ENCODE assay signal across 8 mouse cellular contexts in the genomic region with DNA sequence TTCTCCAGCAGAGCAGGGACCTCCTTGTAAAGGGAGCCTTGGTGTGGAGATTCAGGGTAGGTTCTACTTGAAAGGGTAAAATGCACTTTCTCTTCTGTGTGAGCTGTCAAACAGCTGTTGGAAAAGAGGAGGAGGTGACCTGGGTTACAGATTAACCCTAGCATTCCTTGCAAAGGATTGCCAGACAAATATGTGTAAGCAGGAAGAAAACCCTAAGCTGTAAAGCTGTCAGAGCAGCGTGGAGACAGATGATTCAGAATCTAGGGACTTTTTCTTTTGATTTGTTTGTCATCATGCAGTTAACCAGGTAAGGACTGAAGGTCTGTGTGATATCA. TPM values are rescaled to one million over a fixed set of nuclear protein-coding genes. Genes with fewer than 3 reads are reported as not detected.
DNase-seq lines count a peak whose midpoint lies in the region; ATAC-seq and TF ChIP-seq lines count a peak whose summit lies in the region.

No protein-coding gene starts in this region.

- intact Hi-C loops in gastrocnemius, adult 2 months (cut with DNase I): no loop called here

- peak overlapping the region; percentile 49 for H3K4me3 ChIP-seq in forebrain, embryonic 14.5 days (ENCODE audit: low read depth, low read length)
- H3K4me3 ChIP-seq in limb, embryonic 11.5 days (ENCODE audit: low read depth, low read length): no peak overlapping the region
- H3K4me3 ChIP-seq in neural tube, embryonic 14.5 days (ENCODE audit: low read depth, low read length): peak overlapping the region; percentile 59
- no peak overlapping the region for H3K4me3 ChIP-seq in gastrocnemius, adult 2 months

- DNase-seq in kidney, adult 8-10 months: peak; percentile 20 to 28
- DNase-seq in kidney, postnatal 14 days: no peak
- DNase-seq in forebrain, embryonic 14.5 days (ENCODE audit: low spot score): no peak
- DNase-seq in limb, embryonic 11.5 days (ENCODE audit: low spot score): no peak
- DNase-seq in cerebellum, postnatal 4 days (ENCODE audit: low spot score in 2 of 2): no peak
- DNase-seq in gastrocnemius, adult 2 months: no peak

- 0 out of 2 replicates have a peak, but pooled peaks cover 3% of the 10 kb centered on the region for H3K4me1 ChIP-seq in forebrain, embryonic 14.5 days (ENCODE audit: control insufficient read depth, insufficient read depth, low read length)
- no peaks in the 10 kb centered on the region for H3K4me1 ChIP-seq in limb, embryonic 11.5 days (ENCODE audit: control insufficient read depth, insufficient read depth, low read length)
- H3K4me1 ChIP-seq in neural tube, embryonic 14.5 days (ENCODE audit: control insufficient read depth, insufficient read depth, low read length): no peaks in the 10 kb centered on the region

- no peaks in the 10 kb centered on the region for H3K36me3 ChIP-seq in forebrain, embryonic 14.5 days (ENCODE audit: control insufficient read depth, insufficient read depth, low read length)
- H3K36me3 ChIP-seq in limb, embryonic 11.5 days (ENCODE audit: control insufficient read depth, insufficient read depth, low read length): no peaks in the 10 kb centered on the region
- H3K36me3 ChIP-seq in neural tube, embryonic 14.5 days (ENCODE audit: control insufficient read depth, insufficient read depth, low read length): no peaks in the 10 kb centered on the region

- no peak for TF ChIP-seq CTCF in gastrocnemius, adult 2 months (IDR thresholded peaks at IDR 0.05)

- WGBS in forebrain, embryonic 14.5 days: 18% methylated on average over 1 of the region's 1 CpGs
- WGBS in limb, embryonic 11.5 days: 7% methylated on average over 1 of the region's 1 CpGs
- WGBS in neural tube, embryonic 14.5 days: 7% methylated on average over 1 of the region's 1 CpGs

- no peak for ATAC-seq in forebrain, embryonic 14.5 days
- ATAC-seq in limb, embryonic 11.5 days (ENCODE audit: insufficient number of reproducible peaks, low FRiP score, low TSS enrichment, low read depth): no peak
- no peak for ATAC-seq in neural tube, embryonic 14.5 days (ENCODE audit: low read depth)
- no peak for ATAC-seq in megakaryocyte-erythroid progenitor cell, adult 5-6 weeks (replicated peaks; ENCODE audit: low FRiP score, low TSS enrichment, poor library complexity, severe bottlenecking)

- no peak overlapping the region for H3K9ac ChIP-seq in forebrain, embryonic 14.5 days (ENCODE audit: low read length)
- H3K9ac ChIP-seq in limb, embryonic 11.5 days (ENCODE audit: low read length): no peak overlapping the region
- peak overlapping the region; percentile 67; the same call in 1 of the 2 replicates for H3K9ac ChIP-seq in neural tube, embryonic 14.5 days (replicated peaks; ENCODE audit: low read depth, low read length)

- no peak overlapping the region for H3K27ac ChIP-seq in forebrain, embryonic 14.5 days (ENCODE audit: low read depth, low read length)
- H3K27ac ChIP-seq in limb, embryonic 11.5 days (replicated peaks; ENCODE audit: low read depth, low read length): no peak overlapping the region
- no peak overlapping the region for H3K27ac ChIP-seq in neural tube, embryonic 14.5 days (ENCODE audit: low read depth, low read length)
- no peak overlapping the region for H3K27ac ChIP-seq in gastrocnemius, adult 2 months

- H3K4me2 ChIP-seq in forebrain, embryonic 14.5 days (ENCODE audit: low read length): peak overlapping the region; percentile 90
- peak overlapping the region; percentile 79; the same call in 1 of the 2 replicates for H3K4me2 ChIP-seq in limb, embryonic 11.5 days (ENCODE audit: low read depth, severe bottlenecking)
- peak overlapping the region; percentile 79 for H3K4me2 ChIP-seq in neural tube, embryonic 14.5 days (ENCODE audit: low read depth, low read length)

- H3K27me3 ChIP-seq in forebrain, embryonic 14.5 days (replicated peaks; ENCODE audit: control insufficient read depth, insufficient read depth, low read length): no peaks in the 10 kb centered on the region; the same call in 1 of the 2 replicates
- peaks cover 24% of the 10 kb centered on the region for H3K27me3 ChIP-seq in limb, embryonic 11.5 days (ENCODE audit: control insufficient read depth, insufficient read depth, low read length)
- 0 out of 2 replicates have a peak, but pooled peaks cover 2% of the 10 kb centered on the region for H3K27me3 ChIP-seq in neural tube, embryonic 14.5 days (ENCODE audit: control insufficient read depth, insufficient read depth, low read length)

- H3K9me3 ChIP-seq in forebrain, embryonic 14.5 days (replicated peaks; ENCODE audit: control insufficient read depth, low read length): no peaks in the 10 kb centered on the region
- H3K9me3 ChIP-seq in limb, embryonic 11.5 days (ENCODE audit: control insufficient read depth, low read length): no peaks in the 10 kb centered on the region
- no peaks in the 10 kb centered on the region for H3K9me3 ChIP-seq in neural tube, embryonic 14.5 days (ENCODE audit: control insufficient read depth, low read length)

RNA-seq across cellular contexts. Expression of a gene that starts 4.2 kb away (rescaled TPM):
- polyA plus RNA-seq in forebrain, embryonic 14.5 days (2014; fragmentation: Nextera tagmentation; extraction: Ambion mirVana): 8.1 and 13.1 TPM in 2 replicates
- polyA plus RNA-seq in limb, embryonic 11.5 days (2014; fragmentation: Nextera tagmentation; extraction: Ambion mirVana): 0.20 and 0.29 TPM in 2 replicates
- 35.2 and 43.6 TPM in 2 replicates for polyA plus RNA-seq in neural tube, embryonic 14.5 days (2014; fragmentation: Nextera tagmentation; extraction: Ambion mirVana)
- not detected in 2 replicates for total RNA-seq in megakaryocyte-erythroid progenitor cell, adult 5-6 weeks (2014; fragmentation: Nextera tagmentation)
- total RNA-seq in megakaryocyte-erythroid progenitor cell, adult 5-6 weeks (2017): not detected in 2 replicates
- total RNA-seq in gastrocnemius, adult 2 months (2021): not detected

Comparison
In these comparisons a context has a peak if more than half of its experiments do, and no peak if none do; other contexts are left out.
1. DNase-seq: peak in kidney, adult 8-10 months (2 of 2); none in kidney, postnatal 14 days (single experiment), forebrain, embryonic 14.5 days (single experiment), limb, embryonic 11.5 days (single experiment), cerebellum, postnatal 4 days (0 of 2) and gastrocnemius, adult 2 months (single experiment).
2. H3K4me3 ChIP-seq: peak in forebrain, embryonic 14.5 days (single experiment) and neural tube, embryonic 14.5 days (single experiment); none in limb, embryonic 11.5 days (single experiment) and gastrocnemius, adult 2 months (single experiment).
3. Peak in every context shown above with its lines, with median percentiles within 50 percentile points of each other: H3K4me2 ChIP-seq.